Mouse (Mus musculus): ENCODE data around the gene Cad.

Gene Cad

GRCm38 (mm10) chr5:31116354-31116753 lies 61.8 kb downstream of the Cad start, which contains the start of gene Trim54:
Gene Trim54, plus strand, starts transcription at chr5:31116712.
- no peak for DNase-seq

GRCm38 (mm10) chr5:31116912-31117311 lies 62.3 kb downstream of the Cad start:
- DNase-seq = no peak

- DNase-seq = no peak
These were observed 66.5 kb downstream of the Cad start for GRCm38 (mm10) chr5:31121111-31121510.

- DNase-seq = no peak
These were observed 68.9 kb downstream of the Cad start for GRCm38 (mm10) chr5:31123481-31123880.

- DNase-seq = no peak
These were observed 71.5 kb downstream of the Cad start for GRCm38 (mm10) chr5:31126050-31126449.

All from lung, postnatal 36 days (tissue).